Mouse (Mus musculus) thymus, postnatal 25 days (tissue): ENCODE measurements around the gene Aanat.

ENCODE experiments used
- DNase-seq: peaks from one replicate; pipeline ENCODE4 v3.0.0; 2022

Gene Aanat

GRCm38 (mm10) chr11:116630171-116630965 is 44.1 kb downstream of the Aanat start:
- no peak for DNase-seq

DNA sequence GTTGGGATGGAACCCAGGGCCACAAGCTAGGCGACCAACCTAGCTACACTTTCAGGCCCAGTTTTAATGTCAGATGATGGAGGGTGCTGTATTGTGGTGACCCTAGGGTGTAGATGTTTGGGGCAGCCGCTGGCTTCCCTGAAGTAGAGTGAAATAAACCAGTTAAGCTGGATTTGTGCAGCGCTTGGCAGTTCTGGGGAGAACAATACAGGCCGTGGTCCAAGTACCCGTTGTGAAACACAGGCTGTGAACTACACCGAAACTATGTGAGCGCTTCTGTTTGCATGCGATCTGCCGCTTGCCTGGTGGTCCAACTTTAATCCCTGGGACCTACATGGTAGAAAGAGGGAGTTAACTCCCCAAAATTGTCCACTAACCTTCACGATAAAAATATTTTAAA is 46.7 kb downstream of the Aanat start:
- DNase-seq: no peak

DNA sequence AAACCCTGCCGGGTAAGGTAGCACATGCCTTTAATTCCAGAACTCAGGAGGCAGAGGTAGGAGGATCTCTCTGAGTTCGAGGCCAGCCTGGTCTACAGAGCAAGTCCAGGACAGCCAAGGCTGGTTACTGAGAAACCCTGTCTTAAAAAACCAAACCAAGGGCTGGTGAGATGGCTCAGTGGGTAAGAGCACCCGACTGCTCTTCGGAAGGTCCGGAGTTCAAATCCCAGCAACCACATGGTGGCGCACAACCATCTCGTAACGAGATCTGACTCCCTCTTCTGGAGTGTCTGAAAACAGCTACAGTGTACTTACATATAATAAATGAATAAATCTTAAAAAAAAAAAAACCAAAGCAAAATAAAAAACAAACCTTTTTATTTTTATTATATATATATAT is 50.4 kb downstream of the Aanat start:
- peak; percentile 48 for DNase-seq

GRCm38 (mm10) chr11:116641168-116641567 is 54.9 kb downstream of the Aanat start:
- peak; percentile 43 for DNase-seq

- DNase-seq: no peak
Measured at GRCm38 (mm10) chr11:116641731-116642130, 55.5 kb downstream of the Aanat start.

- peak; percentile 87 for DNase-seq
Measured at GRCm38 (mm10) chr11:116642681-116643578, 56.7 kb downstream of the Aanat start.

GRCm38 (mm10) chr11:116643579-116644224 is 57.5 kb downstream of the Aanat start:
- no peak for DNase-seq

- DNase-seq: no peak
Measured at GRCm38 (mm10) chr11:116644225-116645112, 58.2 kb downstream of the Aanat start.

- no peak for DNase-seq
Measured at GRCm38 (mm10) chr11:116645446-116646110, 59.3 kb downstream of the Aanat start.

DNA sequence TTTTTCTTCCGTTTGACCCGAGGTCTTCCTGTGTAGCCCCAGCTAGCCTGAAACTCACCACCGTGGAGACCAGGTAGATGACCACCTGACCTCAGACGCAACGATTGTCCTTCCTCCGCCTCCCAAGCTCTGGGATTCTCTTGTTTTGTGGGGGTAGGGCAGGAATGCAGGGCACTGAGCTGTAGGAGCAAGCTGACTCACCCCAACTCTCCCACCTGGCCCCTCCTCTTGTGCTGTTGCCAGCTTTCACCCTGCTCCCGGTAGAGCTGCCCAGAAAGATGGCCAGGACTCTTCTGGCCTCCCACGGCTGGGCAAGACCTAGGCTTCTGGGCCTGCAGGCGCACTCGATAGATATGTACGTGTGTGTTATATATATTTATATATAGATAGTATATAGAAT is 59.9 kb downstream of the Aanat start:
- DNase-seq: no peak

DNA sequence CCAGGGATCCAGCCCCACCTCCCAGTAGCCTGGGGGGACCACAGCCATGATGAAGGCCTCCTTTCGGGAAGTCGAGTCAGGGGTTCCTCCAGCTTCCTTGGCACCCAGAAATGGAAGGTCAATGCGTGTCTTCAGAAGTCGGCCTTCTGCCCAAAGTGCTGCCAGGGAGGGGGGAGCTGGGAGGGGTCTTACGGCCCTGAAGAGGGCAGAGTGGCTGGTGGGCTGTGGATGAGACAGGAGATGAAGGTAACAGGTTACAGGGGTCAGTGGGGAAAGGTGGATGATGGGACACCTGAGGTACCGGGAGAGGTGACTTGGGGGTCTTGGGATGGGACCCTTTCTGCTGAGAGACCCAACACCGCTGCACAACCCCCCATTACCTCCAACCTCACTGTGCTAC is 60.5 kb downstream of the Aanat start:
- DNase-seq: no peak
